Mouse (Mus musculus) layer of hippocampus, adult 2 months (tissue): Measurements from ENCODE around the gene Vwa3b. TPM values are rescaled to one million over a fixed set of nuclear protein-coding genes. Genes with fewer than 3 reads are reported as not detected.

Experiments
- DNase-seq, 2 experiments: peaks; one replicate each; pipeline ENCODE4 v3.0.0; 2022; ENCODE audit warnings: low spot score in 2 of 2
- H3K27ac ChIP-seq: fragments of 200-600 bp; 2 replicates; pipeline ENCODE4 v1.8.1; 2022
- H3K4me3 ChIP-seq: fragments of 200-600 bp; 2 replicates; pipeline ENCODE4 v1.8.1; 2022; ENCODE audit warnings: mild to moderate bottlenecking
- CTCF ChIP-seq: fragments of 200-600 bp; conservative IDR thresholded peaks from 2 replicates; pipeline ENCODE4 v1.8.1; 2022; ENCODE audit warnings: antibody characterized with exemption, mild to moderate bottlenecking, moderate library complexity
- long read RNA-seq, 2 experiments: library from polyadenylated mRNA; stranded (forward); transcript quantifications; one replicate each; pipeline ENCODE4 v2.0.0; 2021; ENCODE audit warnings: borderline mapping rate in 2 of 2
- total RNA-seq, 2 experiments: library from RNA; stranded (reverse); gene quantifications; 2 replicates each; pipeline ENCODE4 v1.2.3; 2021

Vwa3b gene
- total RNA-seq: 10 to 100 TPM; 21.0 to 21.9 TPM
- long read RNA-seq, experiment 1, partial matches to known transcripts: 1 of 3 reads
- long read RNA-seq, experiment 1, other reads (novel, unspliced or antisense): 2 of 3 reads
- long read RNA-seq, experiment 2, partial matches to known transcripts: 3 of 7 reads
- long read RNA-seq, experiment 2, other reads (novel, unspliced or antisense): 4 of 7 reads

GRCm38 (mm10) chr1:37025962-37026686, at the start of gene Vwa3b:
Vwa3b (plus strand) TSS chr1:37026596.
- Histone ChIP-seq H3K4me3 (no peak within 1 kb of the TSS), H3K27ac (no peak within 1 kb of the TSS)
- DNase-seq: no peak
- TF ChIP-seq CTCF: no peak

GRCm38 (mm10) chr1:36976770-36977169, 49.6 kb upstream of the Vwa3b start:
- no peak for TF ChIP-seq CTCF
- Histone ChIP-seq H3K27ac (no peak overlapping the region), H3K4me3 (no peak overlapping the region)
- DNase-seq: no peak

- no peak for TF ChIP-seq CTCF
- Histone ChIP-seq H3K27ac (no peak overlapping the region), H3K4me3 (no peak overlapping the region)
- DNase-seq: no peak
Observed at GRCm38 (mm10) chr1:36982191-36982961, 44.0 kb upstream of the Vwa3b start.

GRCm38 (mm10) chr1:36983754-36984153, 42.6 kb upstream of the Vwa3b start:
- DNase-seq: no peak
- no peak for TF ChIP-seq CTCF
- Histone ChIP-seq H3K27ac (no peak overlapping the region), H3K4me3 (no peak overlapping the region)

GRCm38 (mm10) chr1:36984406-36984805, 42.0 kb upstream of the Vwa3b start:
- no peak for TF ChIP-seq CTCF
- H3K4me3 ChIP-seq: no peak overlapping the region
- no peak for DNase-seq
- H3K27ac ChIP-seq: no peak overlapping the region

- no peak for TF ChIP-seq CTCF
- Histone ChIP-seq H3K4me3 (no peak overlapping the region), H3K27ac (no peak overlapping the region)
- DNase-seq: no peak
Observed at GRCm38 (mm10) chr1:36985896-36986295, 40.5 kb upstream of the Vwa3b start.

- DNase-seq: no peak
- H3K27ac ChIP-seq: no peak overlapping the region
- H3K4me3 ChIP-seq: no peak overlapping the region
- TF ChIP-seq CTCF: no peak
Observed at GRCm38 (mm10) chr1:36986396-36987160, 39.8 kb upstream of the Vwa3b start.

- no peak overlapping the region for H3K27ac ChIP-seq
- H3K4me3 ChIP-seq: no peak overlapping the region
- DNase-seq: no peak
- no peak for TF ChIP-seq CTCF
Observed at GRCm38 (mm10) chr1:36987172-36988148, 38.9 kb upstream of the Vwa3b start.

GRCm38 (mm10) chr1:36988161-36988560, 38.2 kb upstream of the Vwa3b start:
- no peak for DNase-seq
- Histone ChIP-seq H3K4me3 (no peak overlapping the region), H3K27ac (no peak overlapping the region)
- no peak for TF ChIP-seq CTCF

- DNase-seq: no peak
Observed at GRCm38 (mm10) chr1:36988561-36988960, 37.8 kb upstream of the Vwa3b start.

GRCm38 (mm10) chr1:36994296-36994695, 32.1 kb upstream of the Vwa3b start:
- Histone ChIP-seq H3K4me3 (no peak overlapping the region), H3K27ac (no peak overlapping the region)
- DNase-seq: no peak
- TF ChIP-seq CTCF: no peak

More at GRCm38 (mm10) chr1:36988561-36988960, 37.8 kb upstream of the Vwa3b start:
- no peak for TF ChIP-seq CTCF
- Histone ChIP-seq H3K27ac (no peak overlapping the region), H3K4me3 (no peak overlapping the region)

GRCm38 (mm10) chr1:36995760-36996159, 30.6 kb upstream of the Vwa3b start:
- Histone ChIP-seq H3K4me3 (no peak overlapping the region), H3K27ac (no peak overlapping the region)
- no peak for TF ChIP-seq CTCF
- DNase-seq: no peak
